Mouse (Mus musculus): Measurements from ENCODE around the gene Fam160a1.

GRCm38 (mm10) chr3:85776126-85776525 is 41.0 kb downstream of the Fam160a1 start:
- TF ChIP-seq CTCF (IDR thresholded peaks at IDR 0.05) (no peak), POLR2A (IDR thresholded peaks at IDR 0.05; ENCODE audit: insufficient read depth, low read depth, low read length) (no peak)
